Mouse (Mus musculus): ENCODE data around the gene Impdh1.

DNA sequence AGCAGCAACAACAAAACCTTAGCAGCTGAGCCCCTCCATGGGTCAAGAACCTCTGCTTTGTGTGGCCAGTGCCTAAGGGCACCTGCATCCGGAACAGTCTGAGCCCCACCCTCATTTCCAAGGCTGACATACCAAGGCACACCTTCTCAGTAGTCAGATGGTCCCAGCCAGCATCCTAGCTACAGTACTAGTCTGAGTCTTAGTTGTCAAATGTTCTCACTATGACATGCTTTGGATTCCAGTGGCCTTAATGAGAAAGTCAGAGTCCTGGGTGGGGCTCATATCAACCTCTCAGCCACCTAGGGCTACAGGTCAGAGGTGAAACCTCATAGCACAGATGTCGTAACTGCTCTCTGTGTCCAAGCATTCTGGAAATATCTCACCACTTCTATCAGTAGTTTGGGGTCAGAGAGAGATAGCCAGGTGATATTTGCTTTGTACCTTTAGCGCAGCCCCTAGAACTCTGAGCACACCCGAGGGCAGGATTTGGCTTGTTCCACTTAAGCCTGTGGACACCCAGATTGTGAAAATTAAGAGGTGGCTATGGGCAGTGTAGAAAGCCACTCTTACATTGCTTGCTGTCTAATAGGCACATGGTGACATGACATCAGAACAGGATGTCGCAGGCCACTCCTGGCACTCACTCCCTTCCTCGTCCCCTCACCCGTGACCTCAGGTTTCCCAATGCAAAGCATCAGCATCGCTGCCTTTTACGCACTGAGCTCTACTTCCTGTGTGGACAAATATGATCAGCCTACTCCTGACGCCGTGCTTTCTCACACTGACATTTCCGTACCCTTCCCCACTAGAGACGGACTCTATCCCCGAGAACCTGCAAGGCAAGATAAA is 29.3 kb upstream of the Impdh1 start:
- TF ChIP-seq POLR2A (IDR thresholded peaks at IDR 0.05; ENCODE audit: borderline replicate concordance, insufficient read depth, low read length) (no peak), CTCF (IDR thresholded peaks at IDR 0.05; ENCODE audit: borderline replicate concordance, insufficient read depth, low read depth, low read length) (no peak)
